Mouse (Mus musculus) liver, adult 10 weeks (tissue): ENCODE results near the gene Glrx2. TPM values are rescaled to one million over a fixed set of nuclear protein-coding genes. Genes with fewer than 3 reads are reported as not detected.

Experiments used
- polyA plus RNA-seq: library from polyadenylated mRNA; stranded (reverse); fragments of 350-450 nt; fragmentation: Illumina TruSeq; extraction: RNeasy Lipid Tissue Mini Kit (QIAGEN cat#74804); gene quantifications from one replicate; pipeline ENCODE4 v1.2.3, GENCODE M21; 2014; ENCODE audit warnings: low read depth, low replicate concordance

Glrx2 gene
- polyA plus RNA-seq = 72.1 TPM

GRCm38 (mm10) chr1:143716038-143716437, at the start of gene Glrx2:
Gene Glrx2, plus strand, starts transcription at chr1:143716338.

GRCm38 (mm10) chr1:143702741-143703262, 13.3 kb upstream of the Glrx2 start, which contains the start of gene Cdc73:
Gene Cdc73, minus strand, starts transcription at chr1:143702893.

GRCm38 (mm10) chr1:143776446-143777411, 60.6 kb downstream of the Glrx2 start, which contains the start of the genes Trove2 and Uchl5:
Gene Trove2, minus strand, starts transcription at chr1:143777068.
Gene Uchl5, plus strand, starts transcription at chr1:143777272.

Other genes with a start within 250 kb of the Glrx2 start
- gene B3galt2, start 75.7 kb upstream of the Glrx2 start, polyA plus RNA-seq = not detected
- 31.3 TPM for gene Cdc73, start 13.4 kb upstream of the Glrx2 start, polyA plus RNA-seq
- 3.8 TPM for gene Trove2, start 60.7 kb downstream of the Glrx2 start, polyA plus RNA-seq
- 58.1 TPM for gene Uchl5, start 60.9 kb downstream of the Glrx2 start, polyA plus RNA-seq